Mouse (Mus musculus) hindbrain, postnatal 0 days (tissue): ENCODE data around the gene Rps7. TPM values are rescaled to one million over a fixed set of nuclear protein-coding genes. Genes with fewer than 3 reads are reported as not detected.

Source experiments
- ATAC-seq: fragments of 200-750 bp; cut with Nextera tagmentation; 2 replicates; pipeline ENCODE4 v1.8.0; 2017; ENCODE audit warnings: mild to moderate bottlenecking, moderate TSS enrichment, moderate library complexity
- DNase-seq: peaks from one replicate; pipeline ENCODE4 v3.0.0-alpha.2; 2015; ENCODE audit warnings: low spot score
- H3K27ac ChIP-seq: fragments of 300-500 bp; sonication (generic); 2 replicates; pipeline ENCODE4 v1.5.1; 2014; ENCODE audit warnings: mild to moderate bottlenecking
- H3K27me3 ChIP-seq: fragments of 300-500 bp; sonication (generic); 2 replicates; pipeline ENCODE4 v1.6.1; 2014; ENCODE audit warnings: low read length, mixed read lengths; ENCODE audit not compliant: insufficient read depth
- H3K36me3 ChIP-seq: fragments of 300-500 bp; sonication (generic); 2 replicates; pipeline ENCODE4 v1.6.1; 2014; ENCODE audit warnings: low read length, mixed read lengths; ENCODE audit not compliant: insufficient read depth
- H3K4me1 ChIP-seq: fragments of 300-500 bp; sonication (generic); 2 replicates; pipeline ENCODE4 v1.6.1; 2014; ENCODE audit warnings: antibody characterized with exemption, low read length, mixed read lengths; ENCODE audit not compliant: insufficient read depth
- H3K4me2 ChIP-seq: fragments of 300-500 bp; sonication (generic); 2 replicates; pipeline ENCODE4 v1.6.1; 2014; ENCODE audit warnings: low read depth, mild to moderate bottlenecking, low read length, moderate library complexity, mixed read lengths
- H3K4me3 ChIP-seq: fragments of 300-500 bp; sonication (generic); 2 replicates; pipeline ENCODE4 v1.5.1; 2014; ENCODE audit warnings: low read length
- H3K9ac ChIP-seq: fragments of 300-500 bp; sonication (generic); replicated peaks from 2 replicates; pipeline ENCODE4 v1.6.1; 2014; ENCODE audit warnings: mild to moderate bottlenecking, low read length, moderate library complexity, mixed read lengths
- H3K9me3 ChIP-seq: fragments of 300-500 bp; sonication (generic); 2 replicates; pipeline ENCODE4 v1.6.1; 2016; ENCODE audit warnings: low read length, mixed read lengths
- CTCF ChIP-seq: IDR thresholded peaks from 2 replicates; pipeline ENCODE4 v1.5.1; 2016; ENCODE audit warnings: antibody characterized with exemption, control low read depth, low read depth
- WGBS: fragments of 180-500 bp; shearing (Covaris S2); extraction: QIAGEN DNeasy Blood & Tissue Kit; methylation state at CpG from one replicate; pipeline ENCODE4 v1.1.7; 2014; 5-methylcytosine and 5-hydroxymethylcytosine counted together
- polyA plus RNA-seq: library from polyadenylated mRNA; unstranded; fragments of >200 nt; fragmentation: Nextera tagmentation; extraction: Ambion mirVana; gene quantifications from 2 replicates; pipeline ENCODE4 v1.2.1, GENCODE M21; 2015
- total RNA-seq: library from RNA; depleted of rRNA; stranded (reverse); fragments of >200 nt; gene quantifications from 2 replicates; pipeline ENCODE4 v1.2.3, GENCODE M21; 2014

Rps7 gene
- total and polyA plus RNA-seq, 2 experiments from 2014 or later: 533 to 609 TPM

DNA sequence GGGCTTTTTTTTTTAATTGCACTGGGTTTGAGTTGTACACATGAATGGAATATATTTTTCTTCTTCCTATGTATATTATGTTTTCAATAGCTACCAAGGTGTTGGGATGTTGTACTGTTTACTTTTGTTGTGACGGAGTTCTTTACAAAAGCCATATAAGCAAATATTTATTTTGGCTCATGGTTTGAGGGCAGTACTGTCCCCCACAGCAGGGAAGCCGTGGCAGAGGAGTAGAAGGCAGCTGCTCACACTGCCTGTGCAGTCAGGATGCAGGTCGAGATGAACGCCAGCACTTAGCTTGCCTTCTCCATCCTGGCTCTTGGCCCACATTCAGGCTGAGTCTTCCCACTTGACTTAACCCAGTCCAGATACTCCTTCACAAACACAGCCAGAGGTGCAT lies 31.0 kb upstream of the Rps7 start:
- Histone ChIP-seq H3K4me3 (no peak overlapping the region), H3K9ac (no peak overlapping the region), H3K36me3 (no peaks in the 10 kb centered on the region), H3K9me3 (no peaks in the 10 kb centered on the region), H3K27ac (no peak overlapping the region), H3K27me3 (no peaks in the 10 kb centered on the region), H3K4me1 (no peaks in the 10 kb centered on the region), H3K4me2 (no peak overlapping the region)
- no peak for TF ChIP-seq CTCF
- DNase-seq: no peak
- ATAC-seq: no peak
- WGBS: 65% methylated on average over 4 of the region's 4 CpGs

DNA sequence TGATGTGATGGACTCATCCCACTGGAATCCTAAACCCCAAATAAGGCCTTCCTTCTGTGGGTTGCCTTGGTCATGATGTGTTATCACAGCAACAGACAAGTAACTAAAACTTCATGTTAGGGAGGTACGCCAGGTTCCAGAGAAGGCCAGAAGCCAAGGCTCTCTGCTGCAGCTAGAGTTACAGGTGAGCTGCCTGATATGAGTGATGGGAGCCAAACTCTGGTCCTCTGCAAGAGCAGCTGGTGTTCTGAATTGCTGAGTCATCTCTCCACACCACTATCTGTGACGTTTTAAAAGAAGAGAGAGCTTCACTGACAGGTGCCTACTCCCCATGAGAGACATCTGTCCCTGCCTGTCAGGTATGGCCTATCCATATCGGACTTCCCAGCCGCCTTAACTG lies 26.9 kb upstream of the Rps7 start:
- Histone ChIP-seq H3K4me3 (no peak overlapping the region), H3K4me1 (no peaks in the 10 kb centered on the region), H3K9ac (no peak overlapping the region), H3K4me2 (no peak overlapping the region), H3K27me3 (no peaks in the 10 kb centered on the region), H3K9me3 (no peaks in the 10 kb centered on the region), H3K36me3 (peaks cover 19% of the 10 kb centered on the region), H3K27ac (no peak overlapping the region)
- ATAC-seq: no peak
- 84% methylated on average over 4 of the region's 4 CpGs for WGBS
- no peak for TF ChIP-seq CTCF
- DNase-seq: no peak

DNA sequence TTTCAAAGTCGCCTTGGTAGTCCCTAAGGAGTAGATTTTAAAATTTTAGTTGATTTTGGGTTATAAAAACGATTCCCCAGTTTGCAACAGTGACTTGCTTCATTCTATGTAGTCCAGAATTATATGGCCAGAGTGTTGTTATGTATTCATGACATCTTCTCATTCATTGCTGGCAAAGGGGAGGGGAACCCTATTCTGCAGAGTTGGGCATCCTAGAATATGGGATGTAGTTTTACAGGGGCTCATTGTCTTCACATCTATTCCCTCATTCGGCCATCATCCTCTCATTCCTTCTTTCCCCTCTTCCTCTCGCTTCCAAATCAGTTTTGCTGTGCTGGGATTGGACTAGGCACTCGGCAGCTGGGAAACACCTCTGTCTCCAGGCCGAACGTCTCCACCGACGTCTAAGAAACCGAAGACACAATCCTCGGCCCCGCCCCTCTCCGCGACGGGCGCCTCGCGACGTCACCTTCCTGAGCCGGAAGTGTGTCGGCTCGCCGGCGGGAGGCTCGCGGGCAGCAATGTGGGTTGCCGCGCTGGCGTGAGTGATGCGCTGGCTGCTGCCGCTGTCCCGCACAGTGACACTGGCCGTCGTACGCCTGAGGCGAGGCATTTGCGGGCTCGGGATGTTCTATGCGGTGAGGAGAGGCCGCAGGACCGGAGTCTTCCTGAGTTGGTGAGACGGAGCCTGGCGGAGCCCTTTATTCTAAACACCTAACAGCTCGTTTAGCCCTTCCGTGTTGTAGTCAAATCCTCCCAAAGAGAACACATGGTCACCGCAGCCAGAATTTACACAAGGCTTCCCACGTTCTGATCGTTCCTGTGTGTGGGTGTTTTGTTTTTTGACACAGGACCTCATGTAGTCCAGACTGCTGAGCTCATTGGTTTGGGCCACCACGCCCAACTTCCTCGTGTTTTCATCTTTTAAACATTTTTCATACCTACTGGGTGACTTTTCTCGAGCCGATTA lies 13.7 kb upstream of the Rps7 start, which contains the start of gene Rnaseh1:
Gene Rnaseh1 (plus strand): TSS at position 462 of the 970 bp plus-strand sequence.
- WGBS: 2% methylated on average over 52 of the region's 52 CpGs
- peak; percentile 95 for DNase-seq
- TF ChIP-seq CTCF: no peak
- peak within 1 kb of the TSS; percentile 77 for H3K9ac ChIP-seq
- ATAC-seq: peak; percentile 98
- H3K4me1 ChIP-seq: peaks cover 7% of the 10 kb centered on the region
- peaks cover 7% of the 10 kb centered on the region for H3K36me3 ChIP-seq
- no peaks in the 10 kb centered on the region for H3K27me3 ChIP-seq
- H3K4me3 ChIP-seq: peak within 1 kb of the TSS; percentile 76
- H3K27ac ChIP-seq: peak within 1 kb of the TSS; percentile 77
- no peaks in the 10 kb centered on the region for H3K9me3 ChIP-seq
- peak within 1 kb of the TSS; percentile 93 for H3K4me2 ChIP-seq

DNA sequence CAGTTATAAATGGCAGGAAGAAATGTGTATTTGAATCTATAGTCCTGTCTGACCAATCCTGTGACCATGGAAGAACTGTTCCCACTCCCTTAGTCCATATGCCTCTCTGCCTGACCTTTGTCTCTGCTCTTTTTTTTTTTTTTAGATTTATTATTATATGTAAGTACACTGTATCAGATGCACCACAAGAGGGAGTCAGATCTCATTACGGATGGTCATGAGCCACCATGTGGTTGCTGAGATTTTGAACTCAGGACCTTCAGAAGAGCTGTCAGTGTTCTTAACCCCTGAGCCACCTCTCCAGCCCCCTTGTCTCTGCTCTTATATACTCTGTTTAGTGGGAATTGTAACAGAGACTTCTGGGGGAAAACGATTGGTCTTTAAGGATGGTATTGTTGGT lies 3.0 kb upstream of the Rps7 start:
- H3K27me3 ChIP-seq: no peaks in the 10 kb centered on the region
- no peak overlapping the region for H3K4me3 ChIP-seq
- H3K9me3 ChIP-seq: no peaks in the 10 kb centered on the region
- no peak overlapping the region for H3K27ac ChIP-seq
- DNase-seq: no peak
- H3K9ac ChIP-seq: no peak overlapping the region
- H3K4me2 ChIP-seq: no peak overlapping the region
- 79% methylated on average over 2 of the region's 2 CpGs for WGBS
- 0 out of 2 replicates have a peak, but pooled peaks have one; percentile 6 for TF ChIP-seq CTCF
- no peaks in the 10 kb centered on the region; the same call in 1 of the 2 replicates for H3K36me3 ChIP-seq
- ATAC-seq: no peak
- peaks cover 8% of the 10 kb centered on the region for H3K4me1 ChIP-seq

DNA sequence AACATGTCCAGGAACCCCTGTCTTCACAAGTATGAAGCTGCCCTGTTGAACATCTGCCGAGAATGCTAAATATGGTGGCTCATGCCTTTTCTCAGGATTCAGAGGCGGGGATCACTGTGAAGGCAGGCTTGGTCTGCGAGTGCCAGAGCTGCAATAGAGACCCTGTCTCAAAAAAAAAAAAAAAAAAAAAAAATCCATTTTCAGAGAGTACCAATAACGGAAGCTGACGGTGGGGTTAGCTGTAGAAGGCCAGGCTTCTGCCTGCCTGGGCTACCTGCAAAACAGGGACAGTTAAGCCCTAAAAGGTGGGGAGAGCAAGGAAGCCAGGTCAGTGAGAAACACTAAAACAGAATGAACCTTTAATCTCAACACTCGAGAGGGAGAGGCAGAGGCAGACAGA lies 790 bp upstream of the Rps7 start:
- Histone ChIP-seq H3K4me2 (peak overlapping the region; percentile 71), H3K27me3 (no peaks in the 10 kb centered on the region), H3K9ac (no peak overlapping the region), H3K27ac (0 out of 2 replicates have a peak overlapping the region, but pooled peaks have one; percentile 85), H3K4me1 (peaks cover 8% of the 10 kb centered on the region), H3K9me3 (no peaks in the 10 kb centered on the region), H3K4me3 (peak overlapping the region; percentile 77), H3K36me3 (peaks cover 21% of the 10 kb centered on the region)
- DNase-seq (no peak), ATAC-seq (no peak)
- 93% methylated on average over 6 of the region's 6 CpGs for WGBS
- no peak for TF ChIP-seq CTCF

DNA sequence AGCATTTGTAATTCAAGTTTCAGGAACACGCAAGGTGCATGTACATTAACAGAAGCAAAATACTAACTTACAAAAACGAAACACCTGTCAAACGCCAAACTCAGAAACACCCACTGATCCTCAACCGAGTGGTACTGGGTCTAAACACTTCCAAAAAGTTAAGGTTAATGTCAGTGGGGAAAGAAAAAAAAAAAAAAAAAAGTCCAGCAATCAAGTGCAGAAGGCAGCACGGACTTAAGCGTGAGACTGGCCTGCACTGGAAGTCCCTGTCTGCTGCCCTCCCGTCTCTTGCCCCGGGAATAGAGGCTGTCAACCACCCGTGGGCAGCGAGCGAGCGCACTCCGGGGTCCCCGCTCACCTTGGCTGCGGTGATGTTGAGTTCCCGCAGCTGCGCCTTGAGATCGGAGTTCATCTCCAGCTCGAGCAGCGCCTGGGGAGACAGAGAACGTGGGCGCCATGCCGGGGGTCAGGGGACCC lies 657 bp downstream of the Rps7 start:
- Histone ChIP-seq H3K4me3 (peak overlapping the region; percentile 77), H3K9me3 (no peaks in the 10 kb centered on the region), H3K9ac (peak overlapping the region; percentile 94), H3K27ac (peak overlapping the region; percentile 95), H3K4me1 (peaks cover 8% of the 10 kb centered on the region), H3K27me3 (no peaks in the 10 kb centered on the region), H3K4me2 (peak overlapping the region; percentile 71), H3K36me3 (peaks cover 35% of the 10 kb centered on the region)
- WGBS: 2% methylated on average over 23 of the region's 23 CpGs
- no peak for TF ChIP-seq CTCF
- ATAC-seq: peak; percentile 18; the same call in 1 of the 2 replicates
- DNase-seq: peak; percentile 21
